Mouse (Mus musculus): Measurements from ENCODE around the gene Mapk3.
A peak's percentile ranks its signal among the peaks of the same experiment; 100 is the strongest.

The Mapk3 gene

DNA sequence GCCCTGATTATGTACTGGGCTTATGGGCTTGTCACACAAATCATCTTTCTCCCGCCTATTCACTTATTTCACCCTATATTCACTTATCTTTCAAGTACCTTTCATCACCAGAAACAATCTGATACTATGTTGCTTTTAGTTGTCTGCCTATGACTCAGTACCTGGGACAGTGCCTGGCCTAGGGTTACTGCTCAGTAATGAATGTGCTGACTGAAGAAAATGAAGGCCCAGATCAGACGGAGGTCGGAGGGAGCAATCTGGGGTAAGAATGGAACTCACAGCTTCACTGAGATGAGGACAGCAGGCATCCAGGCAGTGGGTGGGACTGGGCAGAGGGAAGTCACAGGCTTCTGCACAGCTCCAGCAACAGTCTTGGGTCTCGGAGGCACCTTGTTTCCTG, 48.0 kb downstream of the Mapk3 start:
- DNase-seq = no peak

DNA sequence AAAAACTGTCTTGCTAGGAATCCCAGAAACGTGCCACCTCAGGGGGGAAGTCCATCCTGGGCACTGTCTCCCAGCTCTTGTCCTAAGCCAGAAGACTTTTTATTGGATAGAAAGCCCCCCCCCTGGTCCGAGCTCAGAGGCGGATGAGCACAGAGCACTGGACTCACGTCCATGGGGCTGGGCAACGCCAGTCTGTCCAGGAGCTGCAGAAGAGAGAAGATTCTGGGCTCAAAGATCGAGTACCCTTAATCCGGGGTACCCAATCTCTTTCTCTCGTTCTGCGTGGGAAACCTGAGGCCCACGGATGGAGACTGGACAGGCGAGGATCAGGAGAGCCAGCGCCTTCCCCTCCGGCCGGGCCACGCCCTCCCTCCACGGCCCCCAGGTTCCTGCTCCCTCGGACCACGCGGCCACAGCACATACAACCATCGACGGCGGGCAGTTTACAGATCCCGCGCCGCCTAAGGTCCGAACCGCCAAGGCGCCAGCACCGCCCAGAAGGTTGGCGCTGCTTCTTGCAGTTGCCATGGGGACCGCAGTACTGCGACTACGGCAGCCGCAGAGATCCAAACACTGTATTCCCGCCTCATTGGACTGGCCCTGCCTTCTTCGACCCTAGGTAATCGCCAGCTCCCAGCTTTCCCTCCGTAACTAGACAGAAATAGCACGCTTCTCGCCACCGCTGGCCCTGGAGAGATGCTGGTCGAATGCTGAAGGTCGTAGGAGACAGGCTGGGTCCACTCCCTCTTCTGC, 49.5 kb downstream of the Mapk3 start:
- DNase-seq = peak; percentile 53

DNA sequence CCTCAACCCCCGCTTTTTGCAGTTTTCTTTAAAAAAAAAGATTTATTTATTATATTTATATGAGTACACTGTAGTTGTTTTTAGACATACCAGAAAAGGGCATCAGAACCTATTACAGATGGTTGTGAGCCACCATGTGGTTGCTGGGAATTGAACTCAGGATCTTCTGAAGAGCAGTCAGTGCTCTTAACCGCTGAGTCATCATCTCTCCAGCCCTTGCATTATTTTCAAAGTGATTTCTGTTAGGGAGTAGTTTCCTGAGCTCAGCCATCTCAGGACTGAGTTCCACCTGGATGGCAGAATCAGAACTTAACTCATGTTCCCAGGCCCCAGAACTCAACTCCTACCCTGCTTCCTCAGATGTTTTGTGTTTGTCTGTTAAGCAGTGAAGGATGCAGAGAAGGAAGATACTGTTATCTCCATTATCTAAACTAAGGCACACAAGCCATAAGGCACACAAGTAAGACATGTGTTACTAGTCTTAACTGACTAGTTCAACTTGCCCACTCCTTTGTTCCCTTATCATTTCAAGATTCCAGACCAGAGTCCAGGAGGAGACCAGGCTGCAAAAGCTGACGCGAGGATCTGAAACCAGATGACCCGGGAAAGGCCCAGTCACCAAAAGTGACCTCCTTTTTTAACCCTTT, 50.4 kb downstream of the Mapk3 start:
- no peak for DNase-seq
